Mouse (Mus musculus) cortical plate, adult 2 months (tissue): Measurements from ENCODE around the gene Car15.

Experiments
- CTCF ChIP-seq: fragments of 200-500 bp; IDR thresholded peaks from 2 replicates; pipeline ENCODE4 v1.5.1; 2011; ENCODE audit warnings: mild to moderate bottlenecking, control low read depth, low read length; ENCODE audit not compliant: insufficient read depth; ENCODE audit errors: extremely low read depth
- POLR2A ChIP-seq: fragments of 200-500 bp; IDR thresholded peaks from 2 replicates; pipeline ENCODE4 v1.6.1; 2011; ENCODE audit warnings: mild to moderate bottlenecking, low read length, control low read depth; ENCODE audit not compliant: insufficient read depth; ENCODE audit errors: extremely low read depth

- TF ChIP-seq CTCF (no peak), POLR2A (0 out of 2 replicates have a peak, but pooled peaks have one; percentile 6)
These were observed 2.7 kb downstream of the Car15 start for GRCm38 (mm10) chr16:17835481-17835880.
